Comparison of ENCODE assay signal across 8 mouse cellular contexts in the genomic region with DNA sequence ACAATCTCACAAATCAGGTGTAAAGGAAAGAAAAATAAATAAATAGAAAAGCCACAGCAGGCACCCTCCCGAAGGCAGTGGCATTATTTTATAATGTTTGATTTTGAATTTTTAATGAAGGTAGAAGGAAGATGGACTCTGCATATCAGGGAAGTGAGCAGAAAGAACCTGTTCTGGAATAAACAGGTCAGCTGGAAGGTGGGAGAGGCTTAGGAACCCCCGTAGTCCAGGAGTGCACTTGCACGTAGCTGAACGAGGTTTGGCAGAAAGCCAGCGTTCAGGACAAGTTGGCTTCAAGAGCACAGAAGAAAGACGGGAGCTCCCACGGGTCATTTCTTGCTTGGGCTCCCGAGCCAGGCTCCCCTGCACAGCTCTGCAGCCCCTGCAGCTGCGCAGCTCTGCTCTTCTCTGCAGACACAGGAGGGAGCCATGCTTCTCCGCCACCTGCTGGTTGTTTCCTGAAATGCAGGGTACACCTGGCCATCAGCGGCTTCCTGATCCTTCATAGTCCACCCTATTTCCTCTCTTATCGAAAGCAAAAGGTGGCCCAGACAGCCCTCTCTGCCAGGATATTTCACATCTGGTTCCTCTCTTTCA.
DNase-seq lines count a peak whose midpoint lies in the region; ATAC-seq and TF ChIP-seq lines count a peak whose summit lies in the region.

No protein-coding gene starts in this region.

- 6% methylated on average over 12 of the region's 12 CpGs for whole genome bisulfite sequencing in intestine, embryonic 15.5 days

- TF ChIP-seq POLR2A in cortical plate, adult 2 months (IDR thresholded peaks at IDR 0.05; ENCODE audit: extremely low read depth, insufficient read depth, low read length): no peak

- ATAC-seq in intestine, embryonic 15.5 days: peak; percentile 91
- ATAC-seq in megakaryocyte-erythroid progenitor cell, adult 5-6 weeks (replicated peaks; ENCODE audit: low FRiP score, low TSS enrichment, poor library complexity, severe bottlenecking): peak; percentile 98

- no peaks in the 10 kb centered on the region for H3K27me3 ChIP-seq in intestine, embryonic 15.5 days (replicated peaks)

- DNase-seq in adipocyte (ENCODE audit: low spot score): peak; percentile 44
- DNase-seq in gastrocnemius, postnatal 14 days: peak; percentile 53
- peak; percentile 81 to 86 for DNase-seq in left cerebral cortex, postnatal 14 days (ENCODE audit: low spot score in 2 of 2)
- peak; percentile 84 for DNase-seq in right cerebral cortex, postnatal 14 days
- peak; percentile 73 for DNase-seq in urinary bladder, postnatal 14 days (ENCODE audit: low spot score)

- H3K4me1 ChIP-seq in cortical plate, adult 2 months (ENCODE audit: control insufficient read depth, insufficient read depth, low read length): peaks cover 3% of the 10 kb centered on the region; the same call in 1 of the 2 replicates
- 0 out of 2 replicates have a peak, but pooled peaks cover 3% of the 10 kb centered on the region for H3K4me1 ChIP-seq in intestine, embryonic 15.5 days (replicated peaks)

- H3K36me3 ChIP-seq in intestine, embryonic 15.5 days: no peaks in the 10 kb centered on the region

- no peaks in the 10 kb centered on the region for H3K9me3 ChIP-seq in intestine, embryonic 15.5 days

- intact Hi-C loops in gastrocnemius, postnatal 14 days (cut with DNase I; ENCODE audit: low total_unique reads): no loop called here
- intact Hi-C loops in left cerebral cortex, postnatal 14 days (cut with DNase I): loop anchor here (5.0 kb wide), 1 partner anchor 100 kb away; a partner anchor contains a TSS

- no peak overlapping the region for H3K9ac ChIP-seq in intestine, embryonic 15.5 days

- H3K4me2 ChIP-seq in intestine, embryonic 15.5 days (replicated peaks): peak overlapping the region; percentile 59

- no peak overlapping the region for H3K27ac ChIP-seq in cortical plate, adult 2 months (ENCODE audit: insufficient read depth, low read length)
- no peak overlapping the region for H3K27ac ChIP-seq in intestine, embryonic 15.5 days

- peak; percentile 92 for TF ChIP-seq CTCF in cortical plate, adult 2 months (IDR thresholded peaks at IDR 0.05; ENCODE audit: extremely low read depth, insufficient read depth, low read length)

- H3K4me3 ChIP-seq in cortical plate, adult 2 months (ENCODE audit: insufficient read depth, low read length): peak overlapping the region; percentile 23
- peak overlapping the region; percentile 19; the same call in 1 of the 2 replicates for H3K4me3 ChIP-seq in intestine, embryonic 15.5 days (replicated peaks)
